Mouse (Mus musculus): Measurements from ENCODE around the gene Lama2. TPM values are rescaled to one million over a fixed set of nuclear protein-coding genes. Genes with fewer than 3 reads are reported as not detected.

Lama2 gene
- total RNA-seq (2015; ENCODE audit: low replicate concordance) (not detected in 2 replicates), total RNA-seq (2017; ENCODE audit: low replicate concordance) (not detected in 2 replicates)

GRCm38 (mm10) chr10:27619658-27620057 lies at the start of gene Lama2:
TSS of gene Lama2 (minus strand) at chr10:27619758.
- no peak for ATAC-seq (replicated peaks; ENCODE audit: low FRiP score, poor library complexity, severe bottlenecking)

- no peak for ATAC-seq (replicated peaks; ENCODE audit: low FRiP score, poor library complexity, severe bottlenecking)
Measured at GRCm38 (mm10) chr10:27664391-27664790, 44.8 kb upstream of the Lama2 start.

DNA sequence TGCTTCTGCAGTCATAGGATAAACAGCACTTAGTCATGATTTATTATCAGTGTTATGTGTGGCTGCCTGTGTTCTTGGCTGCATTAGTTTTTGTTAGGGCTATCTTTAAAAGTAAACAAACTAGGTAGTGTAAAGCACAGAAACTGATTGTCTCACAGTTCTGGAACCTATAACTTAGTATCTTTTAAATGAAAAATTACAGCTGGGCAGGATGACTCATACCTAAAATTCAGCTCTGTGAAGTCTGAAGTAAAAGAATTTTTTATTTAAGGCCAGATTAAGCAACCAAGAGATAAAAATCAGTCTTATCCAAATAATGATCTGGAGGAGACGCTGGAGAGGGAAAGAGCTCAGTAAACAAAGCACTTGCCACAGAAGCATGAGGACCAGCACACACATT lies 43.8 kb upstream of the Lama2 start:
- ATAC-seq (replicated peaks; ENCODE audit: low FRiP score, poor library complexity, severe bottlenecking) = no peak

- no peak for ATAC-seq (replicated peaks; ENCODE audit: low FRiP score, poor library complexity, severe bottlenecking)
Measured at GRCm38 (mm10) chr10:27654164-27654563, 34.6 kb upstream of the Lama2 start.

- no peak for ATAC-seq (replicated peaks; ENCODE audit: low FRiP score, poor library complexity, severe bottlenecking)
Measured at GRCm38 (mm10) chr10:27652694-27653335, 33.3 kb upstream of the Lama2 start.

- no peak for ATAC-seq (replicated peaks; ENCODE audit: low FRiP score, poor library complexity, severe bottlenecking)
Measured at GRCm38 (mm10) chr10:27635721-27636120, 16.2 kb upstream of the Lama2 start.

DNA sequence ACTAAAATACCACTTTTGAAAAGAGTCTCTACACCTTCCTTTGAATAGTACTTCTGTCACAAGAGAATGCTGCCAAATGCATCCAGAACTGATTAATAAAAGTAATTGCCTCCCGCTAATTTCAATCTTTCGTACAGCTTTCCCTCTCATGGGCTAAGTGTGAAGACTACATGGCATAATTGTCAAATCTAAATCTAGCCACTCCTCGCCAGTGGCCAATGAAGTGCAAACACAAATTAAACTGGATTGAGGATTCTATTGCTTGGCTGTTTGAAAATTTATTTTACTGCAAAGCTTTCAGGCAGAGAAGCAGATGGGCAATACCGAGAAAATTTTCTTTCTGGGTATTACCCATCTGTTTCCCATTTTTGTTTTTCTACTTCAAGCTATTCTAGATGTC lies 11.4 kb upstream of the Lama2 start:
- ATAC-seq (replicated peaks; ENCODE audit: low FRiP score, poor library complexity, severe bottlenecking) = no peak

GRCm38 (mm10) chr10:27621697-27622449 lies 2.3 kb upstream of the Lama2 start:
- ATAC-seq (replicated peaks; ENCODE audit: low FRiP score, poor library complexity, severe bottlenecking) = no peak

- no peak for ATAC-seq (replicated peaks; ENCODE audit: low FRiP score, poor library complexity, severe bottlenecking)
Measured at GRCm38 (mm10) chr10:27617522-27618020, 2.0 kb downstream of the Lama2 start.

GRCm38 (mm10) chr10:27616641-27617415 lies 2.7 kb downstream of the Lama2 start:
- ATAC-seq (replicated peaks; ENCODE audit: low FRiP score, poor library complexity, severe bottlenecking) = no peak

DNA sequence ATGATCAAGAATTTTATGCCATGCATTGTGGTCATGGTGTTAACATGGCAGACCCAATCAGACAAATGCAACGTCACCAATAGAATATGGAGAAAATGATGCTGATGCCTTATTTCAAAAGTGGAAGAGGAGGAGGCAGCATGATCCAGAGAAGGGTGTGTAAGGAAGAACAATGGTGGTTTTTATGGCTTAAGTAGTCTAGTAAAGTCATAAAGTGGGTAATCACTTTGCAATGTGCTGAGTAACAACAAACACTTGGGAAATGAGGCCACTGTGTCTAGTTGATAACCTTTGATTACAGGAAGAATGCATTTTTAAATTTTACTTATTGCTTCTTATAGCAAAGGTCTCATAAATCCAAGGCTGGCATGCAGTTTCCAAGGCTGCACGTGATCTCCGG lies 23.9 kb downstream of the Lama2 start:
- no peak for ATAC-seq (replicated peaks; ENCODE audit: low FRiP score, poor library complexity, severe bottlenecking)

- ATAC-seq (replicated peaks; ENCODE audit: low FRiP score, poor library complexity, severe bottlenecking) = no peak
Measured at GRCm38 (mm10) chr10:27533217-27533616, 86.3 kb downstream of the Lama2 start.

DNA sequence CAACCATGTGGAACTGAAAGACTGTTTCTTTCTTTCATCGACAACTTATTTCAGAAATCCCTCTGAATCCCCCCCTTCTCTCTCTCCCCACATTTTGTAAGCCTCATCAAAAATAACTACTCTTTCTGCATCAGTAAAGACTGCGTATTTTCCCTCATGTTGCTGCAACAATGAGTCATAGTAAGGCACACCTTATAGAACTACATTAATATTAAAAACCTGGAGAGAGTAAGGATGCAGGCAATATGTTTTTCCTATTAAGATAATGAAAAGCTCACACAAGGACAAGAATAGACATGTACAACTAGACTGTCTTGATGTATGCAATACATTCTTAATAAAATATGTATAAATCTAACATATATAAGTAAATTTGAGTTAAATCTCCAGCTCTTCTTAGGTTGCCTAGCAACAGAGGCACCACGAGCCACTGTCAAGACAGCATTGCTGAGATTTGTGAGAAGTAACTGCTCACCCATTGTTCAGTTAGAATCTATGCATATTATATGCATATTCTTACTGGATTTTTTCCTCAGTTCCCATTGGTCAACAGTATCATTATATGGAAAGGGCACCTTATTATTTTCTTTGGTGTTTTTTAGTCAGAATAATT lies 110.6 kb downstream of the Lama2 start:
- no peak for ATAC-seq (replicated peaks; ENCODE audit: low FRiP score, poor library complexity, severe bottlenecking)

DNA sequence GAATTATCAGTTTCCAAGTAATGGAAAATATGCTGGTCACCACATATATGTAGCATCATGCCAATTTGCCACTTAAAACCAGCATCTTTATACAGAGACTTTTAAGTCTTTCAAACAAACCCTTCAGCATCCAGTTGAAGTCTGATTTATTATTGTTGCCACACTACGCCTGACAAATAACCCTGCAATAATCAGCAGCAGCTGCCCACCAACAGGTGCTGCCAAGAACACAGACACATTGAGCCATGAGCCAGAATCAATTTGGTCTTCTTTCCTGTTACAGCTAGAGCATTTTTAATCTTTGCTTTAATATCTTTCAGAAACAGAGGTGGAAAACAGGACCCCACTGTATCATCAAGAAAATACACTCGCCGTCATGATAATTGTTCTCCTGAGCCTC lies 118.7 kb downstream of the Lama2 start:
- no peak for ATAC-seq (replicated peaks; ENCODE audit: low FRiP score, poor library complexity, severe bottlenecking)

DNA sequence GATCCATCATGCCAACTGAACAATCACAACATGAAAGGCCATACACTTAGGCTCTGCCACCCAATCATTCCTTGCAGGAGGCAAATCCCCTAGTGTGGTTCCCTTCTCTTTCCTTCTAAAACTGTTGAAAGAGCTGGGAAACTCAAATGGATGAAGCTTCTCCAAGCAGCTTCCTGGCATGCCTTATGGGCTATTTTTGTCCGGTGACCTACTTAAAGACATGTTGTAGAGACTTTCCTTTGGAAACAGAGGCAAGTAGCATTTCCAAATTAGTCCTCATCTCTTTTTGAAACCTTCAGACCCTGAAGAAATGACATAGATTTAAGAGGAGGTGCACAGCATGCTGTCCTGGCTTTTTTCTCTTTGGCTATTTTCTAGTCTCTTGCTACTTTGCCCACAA lies 131.1 kb downstream of the Lama2 start:
- ATAC-seq (replicated peaks; ENCODE audit: low FRiP score, poor library complexity, severe bottlenecking) = no peak

GRCm38 (mm10) chr10:27484041-27484440 lies 135.5 kb downstream of the Lama2 start:
- ATAC-seq (replicated peaks; ENCODE audit: low FRiP score, poor library complexity, severe bottlenecking) = no peak

GRCm38 (mm10) chr10:27475540-27475939 lies 144.0 kb downstream of the Lama2 start:
- ATAC-seq (replicated peaks; ENCODE audit: low FRiP score, poor library complexity, severe bottlenecking) = no peak

- ATAC-seq (replicated peaks; ENCODE audit: low FRiP score, poor library complexity, severe bottlenecking) = no peak
Measured at GRCm38 (mm10) chr10:27468274-27468673, 151.3 kb downstream of the Lama2 start.

DNA sequence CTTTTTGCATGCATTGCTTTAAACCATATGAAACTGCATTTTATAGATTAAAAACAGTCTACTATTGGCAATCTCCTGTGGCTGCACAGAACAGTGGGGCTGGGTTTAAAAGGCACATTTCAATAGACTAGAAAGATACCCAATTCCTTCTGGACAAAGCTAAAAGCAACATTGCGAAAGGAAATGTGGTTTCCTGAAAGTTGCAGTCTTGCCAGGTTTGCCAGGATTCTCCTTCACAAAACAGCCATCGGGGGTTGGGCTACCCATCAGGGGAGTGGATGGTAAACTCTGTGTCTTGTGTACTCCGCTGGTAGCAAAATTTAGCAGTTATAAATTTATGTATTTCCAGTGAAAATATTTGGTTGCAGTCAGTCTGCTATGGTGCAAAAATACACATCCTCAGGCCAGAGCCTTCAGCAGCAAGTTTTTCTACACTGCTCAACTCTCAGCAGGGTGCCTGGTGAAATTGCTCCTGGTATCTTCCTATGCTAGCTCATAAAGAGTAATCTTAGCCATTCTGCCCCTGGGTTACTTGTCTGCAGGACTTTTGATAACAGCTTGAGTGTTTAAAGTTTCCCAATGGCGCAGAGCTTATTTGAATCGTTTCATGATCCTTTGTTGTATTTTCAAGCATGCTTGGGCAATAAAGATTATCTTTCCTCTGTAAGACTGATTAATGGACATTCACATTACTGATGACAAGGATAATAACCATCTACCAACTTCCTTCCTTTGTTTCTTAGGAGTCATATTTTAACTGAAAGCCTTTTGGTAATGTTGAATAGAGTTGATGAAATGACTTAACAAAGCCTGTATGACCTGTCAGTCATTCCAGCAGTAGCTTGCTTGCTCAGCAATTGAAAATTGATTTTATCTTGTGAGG lies 205.7 kb downstream of the Lama2 start:
- no peak for ATAC-seq (replicated peaks; ENCODE audit: low FRiP score, poor library complexity, severe bottlenecking)
